Mouse (Mus musculus) CH12.LX (cell line): ENCODE measurements around the gene Srp54a.

ENCODE experiments used
- CHD2 ChIP-seq: IDR thresholded peaks from 2 replicates; pipeline ENCODE4 v1.6.1; 2011; ENCODE audit warnings: low read length, improper control_type of control experiment
- CTCF ChIP-seq, 2 experiments: IDR thresholded peaks in 1 of 2; conservative IDR thresholded peaks in 1 of 2; 2 replicates each; pipeline ENCODE4 v1.5.1; 2011 to 2012; ENCODE audit warnings: low read depth in 2 of 2, low read length in 2 of 2, improper control_type of control experiment in 1 of 2, inconsistent platforms in 1 of 2, mild to moderate bottlenecking in 1 of 2, moderate library complexity in 1 of 2
- ELF1 ChIP-seq: IDR thresholded peaks from 2 replicates; pipeline ENCODE4 v1.6.1; 2014; ENCODE audit warnings: low read depth, mild to moderate bottlenecking, inconsistent platforms, low read length, improper control_type of control experiment
- ETS1 ChIP-seq: conservative IDR thresholded peaks from 2 replicates; pipeline ENCODE4 v1.6.1; 2012; ENCODE audit warnings: low read depth, mild to moderate bottlenecking, inconsistent platforms, low read length, improper control_type of control experiment, moderate library complexity
- MAFK ChIP-seq: IDR thresholded peaks from 2 replicates; pipeline ENCODE4 v1.6.1; 2011; ENCODE audit warnings: low read length, improper control_type of control experiment; ENCODE audit not compliant: insufficient replicate concordance
- MAX ChIP-seq: IDR thresholded peaks from 2 replicates; pipeline ENCODE4 v1.6.1; 2011; ENCODE audit warnings: low read length, improper control_type of control experiment
- MAZ ChIP-seq: IDR thresholded peaks from 2 replicates; pipeline ENCODE4 v1.6.1; 2012; ENCODE audit warnings: low read depth, mild to moderate bottlenecking, inconsistent platforms, low read length, improper control_type of control experiment, moderate library complexity
- MYC ChIP-seq: IDR thresholded peaks from 2 replicates; pipeline ENCODE4 v1.6.1; 2011; ENCODE audit warnings: low read depth, mild to moderate bottlenecking, improper control_type of control experiment, low read length
- POLR2AphosphoS2 ChIP-seq: IDR thresholded peaks from 2 replicates; pipeline ENCODE4 v1.6.1; 2011; ENCODE audit warnings: low read depth, low read length, improper control_type of control experiment
- RAD21 ChIP-seq: IDR thresholded peaks from 2 replicates; pipeline ENCODE4 v1.6.1; 2011; ENCODE audit warnings: low read depth, mild to moderate bottlenecking, low read length, improper control_type of control experiment, moderate library complexity
- TBP ChIP-seq: conservative IDR thresholded peaks from 2 replicates; pipeline ENCODE4 v1.6.1; 2011; ENCODE audit warnings: low read depth, low read length, improper control_type of control experiment
- USF1 ChIP-seq: IDR thresholded peaks from 2 replicates; pipeline ENCODE4 v1.6.1; 2014; ENCODE audit warnings: low read depth, mild to moderate bottlenecking, inconsistent platforms, low read length, improper control_type of control experiment

DNA sequence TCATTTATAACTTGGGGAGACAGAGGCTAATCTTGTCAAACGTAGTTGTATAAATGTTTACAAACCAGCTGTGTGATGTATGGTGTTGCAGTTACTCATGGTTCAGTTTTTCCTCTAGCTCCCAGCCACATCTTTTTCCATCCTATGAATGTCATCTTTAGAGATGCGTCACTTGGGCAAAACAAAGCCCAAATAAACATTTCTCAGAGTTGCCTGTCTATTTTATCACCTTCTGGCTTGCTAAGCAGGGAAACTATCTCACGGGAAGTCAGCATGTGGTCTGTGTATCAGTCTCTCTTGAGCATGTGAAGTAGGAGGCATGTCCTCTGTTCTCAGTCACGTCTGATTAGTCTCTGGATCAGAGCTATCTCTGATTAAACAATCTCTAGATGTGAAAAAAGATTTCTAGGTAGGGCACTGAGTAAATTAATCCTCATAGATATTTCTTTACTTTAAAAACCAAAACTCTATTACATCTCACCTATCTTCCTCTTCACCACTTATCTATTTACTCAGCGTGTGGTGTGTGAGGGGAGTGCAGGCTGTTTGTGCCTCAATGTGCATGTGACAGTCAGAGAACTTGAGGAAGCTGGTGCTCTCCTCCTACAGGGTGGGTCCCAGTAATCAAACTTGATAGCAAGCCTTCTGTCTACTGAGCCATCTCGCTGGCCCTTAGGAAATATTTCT lies 19.7 kb upstream of the Srp54a start:
- TF ChIP-seq MAX = no peak
- no peak for TF ChIP-seq ELF1
- TF ChIP-seq ETS1 = no peak
- TF ChIP-seq POLR2AphosphoS2 = no peak
- TF ChIP-seq CHD2 = no peak
- no peak for TF ChIP-seq USF1
- TF ChIP-seq MAFK = no peak
- TF ChIP-seq MYC = no peak
- TF ChIP-seq TBP = no peak
- TF ChIP-seq MAZ = no peak
- no peak for TF ChIP-seq RAD21
- no peak for TF ChIP-seq CTCF (conservative IDR thresholded peaks at IDR 0.05 in 1 of 2, IDR thresholded peaks at IDR 0.05 in 1 of 2; ENCODE audit: low read depth in 2 of 2, low read length in 2 of 2)
